Mouse (Mus musculus) common myeloid progenitor, adult 5-6 weeks (primary cell): ENCODE data around the gene Pygl. TPM values are rescaled to one million over a fixed set of nuclear protein-coding genes. Genes with fewer than 3 reads are reported as not detected.
A peak's percentile ranks its signal among the peaks of the same experiment; 100 is the strongest.
"Not testable (repeated sequence)": the region's sequence is repeated elsewhere in the genome, so short reads cannot be mapped to it uniquely, and the experiment has no call there.

Experiments used
- ATAC-seq: replicated peaks from 2 replicates; pipeline ENCODE4 v1.8.0; 2016; ENCODE audit warnings: low read depth, mild to moderate bottlenecking, moderate TSS enrichment, inconsistent platforms; ENCODE audit not compliant: poor library complexity, severe bottlenecking
- total RNA-seq: library from RNA; stranded (forward); fragments of 200-1000, 187-1606 nt; gene quantifications from 2 replicates; pipeline ENCODE4 v1.2.3, GENCODE M21; 2017

Gene Pygl
- total RNA-seq, 1 experiment from 2014 or later, result 58.2 TPM

DNA sequence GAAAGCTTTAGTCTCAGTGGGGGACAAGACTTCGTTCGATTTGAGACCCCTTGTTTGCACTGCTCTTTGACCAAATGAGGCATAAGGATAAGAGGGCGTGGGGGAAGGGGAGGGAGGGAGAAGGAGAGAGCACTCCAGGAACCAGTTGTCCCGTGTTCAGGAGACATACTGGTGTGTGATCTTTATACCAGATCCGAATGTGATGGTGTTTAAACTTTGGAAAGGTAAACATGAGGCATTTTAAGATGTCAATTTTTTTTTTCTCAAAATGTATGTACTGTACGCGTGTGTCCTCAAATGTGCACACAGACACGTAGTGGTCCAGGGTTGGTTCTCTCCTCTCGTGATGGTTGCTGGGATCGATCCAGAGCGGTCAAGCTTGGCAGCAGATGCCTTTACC, 3.1 kb downstream of the Pygl start:
- ATAC-seq, result no peak

DNA sequence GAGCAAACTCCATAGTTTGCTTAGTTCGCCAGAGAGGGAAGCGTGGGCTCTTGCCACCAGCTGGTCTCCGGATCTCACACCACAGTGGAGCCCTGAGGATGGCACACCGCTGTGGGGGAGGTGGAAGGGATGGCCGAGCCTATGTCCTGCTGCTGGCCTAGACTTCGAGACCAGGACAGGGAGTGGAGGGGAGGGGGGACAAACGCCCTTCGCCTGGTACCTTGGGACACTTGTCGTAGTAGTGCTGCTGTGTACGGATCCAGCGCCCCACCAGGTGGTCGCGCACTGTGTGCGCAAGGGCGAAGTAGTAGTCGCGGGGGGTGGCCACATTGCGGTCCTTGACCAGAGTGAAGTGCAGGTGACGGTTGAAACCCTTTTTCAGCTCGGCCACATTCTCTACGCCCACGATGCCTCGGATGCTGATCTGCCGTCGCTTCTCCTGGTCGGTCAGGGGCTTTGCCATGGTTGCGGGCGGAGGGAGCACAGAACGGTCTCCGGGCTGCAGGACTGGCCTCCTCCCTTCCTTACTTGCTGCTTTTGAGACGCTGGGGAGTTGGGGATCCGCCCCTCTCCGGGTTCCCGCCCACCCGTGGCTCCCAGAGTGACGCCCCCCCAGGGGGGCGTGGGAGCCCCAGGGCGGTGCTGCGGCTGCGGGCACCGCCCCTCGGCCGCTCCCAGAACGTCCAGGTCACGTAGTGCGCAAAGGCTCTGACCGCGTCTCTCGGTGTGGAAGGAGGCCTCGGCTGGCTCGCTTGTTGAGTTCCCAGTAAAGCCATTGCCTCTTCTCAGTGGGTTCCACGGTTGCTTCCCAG, 4.0 kb downstream of the Pygl start:
- peak; percentile 79 for ATAC-seq

DNA sequence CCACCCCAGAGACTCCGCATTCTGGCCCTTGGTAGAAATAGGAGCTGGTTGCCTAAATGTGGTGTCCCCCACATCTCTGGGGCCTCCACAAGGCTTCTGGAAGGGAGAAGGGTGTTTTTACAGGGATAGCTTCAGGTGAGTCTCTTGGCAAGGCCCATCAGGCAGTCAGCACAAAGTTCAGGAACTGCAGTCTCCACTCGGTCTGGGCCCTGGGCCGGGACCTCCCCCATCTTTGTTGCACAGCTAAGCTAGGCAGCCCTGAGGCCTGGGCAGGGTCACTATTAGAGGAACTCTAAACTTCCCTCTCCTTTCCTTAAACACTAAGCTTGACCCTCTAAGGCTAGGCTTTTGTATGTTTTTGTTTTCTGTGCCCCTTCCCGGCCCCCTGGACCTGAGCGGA, 4.6 kb downstream of the Pygl start:
- ATAC-seq, result 0 out of 2 replicates have a peak, but pooled peaks have one; percentile 8

GRCm38 (mm10) chr12:70223331-70223730, 8.0 kb downstream of the Pygl start:
- no peak for ATAC-seq

GRCm38 (mm10) chr12:70221425-70221824, 9.9 kb downstream of the Pygl start:
- peak; percentile 30; the same call in 1 of the 2 replicates for ATAC-seq

DNA sequence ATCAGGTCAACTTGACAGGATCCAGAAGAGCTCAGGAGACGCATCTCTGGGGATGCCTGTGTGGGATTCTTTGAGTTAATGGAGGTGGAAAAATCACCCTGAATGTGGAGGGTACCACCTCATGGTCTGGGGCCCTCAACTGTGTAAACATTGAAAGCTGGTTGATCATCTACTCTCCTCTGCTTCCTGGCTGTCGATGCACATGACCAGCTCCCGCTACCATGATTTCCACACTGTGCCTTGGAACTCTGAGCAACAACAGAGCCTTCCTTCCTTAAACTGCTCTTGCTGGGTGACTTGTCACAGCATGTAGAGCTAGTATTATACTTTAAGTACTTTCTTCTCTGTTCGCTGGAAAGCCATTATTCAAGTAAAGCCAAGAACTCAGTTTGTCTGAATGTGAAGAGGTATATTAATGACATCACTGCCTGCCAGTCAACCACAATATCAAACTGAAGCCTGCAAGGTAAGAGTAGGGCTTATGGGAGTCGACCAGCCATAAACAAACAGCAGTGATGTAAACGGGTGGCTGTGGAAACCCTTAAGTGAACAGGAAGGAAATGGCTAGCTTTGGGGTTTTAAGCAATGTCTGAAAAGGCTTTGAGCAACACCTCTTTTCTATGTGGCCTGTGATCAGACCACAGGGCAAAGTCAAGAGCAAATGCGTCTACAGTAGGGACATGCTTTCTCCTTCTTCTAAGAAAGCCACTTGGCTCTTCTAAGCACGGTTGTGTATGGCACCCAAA, 12.3 kb downstream of the Pygl start:
- ATAC-seq, result peak; percentile 91

DNA sequence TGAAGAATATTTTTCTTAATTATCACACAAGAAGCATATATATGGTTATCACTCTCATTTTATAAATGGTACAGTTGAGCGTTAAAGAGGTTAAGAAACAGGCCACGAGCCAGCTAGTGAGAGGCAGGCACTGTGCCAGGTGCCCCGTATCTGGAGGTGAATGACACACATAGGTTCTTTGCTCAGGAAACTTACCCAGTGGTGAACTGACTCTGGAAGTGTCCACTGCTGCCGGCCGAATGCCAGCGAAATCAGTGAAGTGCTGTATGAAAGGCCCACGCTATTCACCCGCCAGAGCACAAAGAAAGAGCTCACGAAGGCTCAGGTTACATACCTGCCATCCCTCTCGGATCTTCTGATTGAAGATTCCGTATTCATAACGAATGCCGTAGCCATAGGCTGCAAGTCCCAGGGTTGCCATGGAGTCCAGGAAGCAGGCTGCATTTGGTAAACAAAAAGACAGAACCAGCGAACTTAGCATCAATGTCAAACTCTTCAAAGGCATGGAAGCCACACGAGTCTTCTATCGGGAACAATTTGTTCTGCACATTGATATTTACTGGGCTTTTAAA, 15.0 kb downstream of the Pygl start:
- ATAC-seq, result no peak

DNA sequence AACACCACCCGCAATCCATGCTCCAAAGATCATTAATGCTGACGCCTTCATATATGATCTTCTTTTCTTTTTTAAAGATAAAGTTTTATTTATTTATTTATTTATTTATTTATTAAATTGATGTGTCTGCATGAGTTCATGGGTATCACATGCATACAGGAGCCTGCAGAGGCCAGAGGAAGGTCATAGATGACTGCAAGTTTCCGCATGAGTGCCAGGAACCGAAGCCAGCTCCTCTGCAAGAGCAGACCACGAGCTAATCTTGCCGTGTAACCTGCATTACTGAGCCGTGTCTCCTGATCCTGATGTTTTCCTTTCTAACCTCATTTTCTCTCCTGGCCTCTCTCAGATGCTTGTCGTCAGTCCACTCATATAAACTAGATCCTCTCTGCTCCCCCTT, 17.0 kb downstream of the Pygl start:
- no peak for ATAC-seq

- no peak for ATAC-seq
These were observed 17.7 kb downstream of the Pygl start for GRCm38 (mm10) chr12:70213601-70214000.

DNA sequence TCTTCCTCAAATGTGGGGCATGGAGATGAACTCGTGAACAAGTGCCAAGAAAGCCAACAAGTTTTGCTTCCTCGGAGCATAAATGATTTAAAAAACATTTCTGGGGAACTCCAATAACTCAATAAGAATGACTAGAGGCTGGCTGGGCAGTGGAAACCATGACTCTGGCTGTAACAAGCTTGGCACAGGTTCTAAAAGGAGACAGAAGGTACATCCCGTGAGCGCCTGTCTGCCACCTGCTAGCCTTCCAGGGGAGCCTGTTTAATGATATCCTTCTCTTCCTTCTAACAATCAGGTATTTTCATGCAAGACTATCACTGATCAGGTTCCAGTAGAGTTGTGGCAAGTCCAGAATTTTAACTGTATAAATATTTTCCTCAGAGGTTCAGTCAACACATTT, 18.8 kb downstream of the Pygl start:
- ATAC-seq, result no peak

DNA sequence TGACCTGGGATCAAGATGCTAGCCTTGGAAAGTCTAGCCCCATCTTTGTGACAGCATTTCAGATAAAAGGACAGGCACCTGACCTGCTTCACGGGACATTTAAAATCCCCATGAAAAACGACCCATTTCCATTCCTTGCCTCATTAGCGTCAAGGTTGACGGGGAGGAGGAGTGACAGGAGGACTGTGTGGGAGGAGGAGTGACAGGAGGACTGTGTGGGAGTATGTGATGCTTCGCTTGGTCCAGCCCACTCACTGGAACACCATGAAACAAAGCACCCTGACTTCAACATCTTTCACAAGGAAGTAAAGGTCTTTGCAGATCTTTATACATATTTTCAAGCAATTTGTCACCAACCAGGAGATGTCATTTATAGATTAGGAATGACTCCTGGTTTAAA, 23.1 kb downstream of the Pygl start:
- no peak for ATAC-seq

GRCm38 (mm10) chr12:70204433-70204832, 26.9 kb downstream of the Pygl start:
- ATAC-seq, result no peak

DNA sequence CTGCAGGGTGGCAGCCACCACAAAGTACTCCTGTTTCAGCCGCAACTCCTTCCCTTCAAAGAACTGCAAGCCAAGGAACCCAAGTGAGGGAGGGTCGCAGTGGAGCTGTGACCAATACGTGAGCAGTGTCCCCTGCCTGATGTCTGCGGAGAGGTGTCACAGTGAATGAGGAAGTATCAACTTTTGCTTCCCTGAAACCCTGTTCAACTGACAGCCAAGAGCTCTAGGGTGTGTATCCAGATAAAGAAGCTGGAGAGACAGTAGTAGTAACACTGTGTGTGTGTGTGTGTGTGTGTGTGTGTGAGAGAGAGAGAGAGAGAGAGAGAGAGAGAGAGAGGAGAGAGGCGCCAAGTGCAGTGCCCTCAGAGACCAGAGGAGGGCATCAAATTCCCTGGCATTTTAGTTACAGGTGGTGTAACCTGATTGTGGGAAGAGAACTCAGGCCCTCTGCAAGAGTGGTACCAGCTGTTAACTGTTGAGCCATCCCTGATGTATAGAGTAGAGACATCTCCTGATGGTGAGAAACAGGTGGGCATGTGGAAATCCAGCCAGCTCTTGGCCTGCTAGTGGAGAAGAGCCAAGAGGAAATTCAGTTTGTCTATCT, 29.3 kb downstream of the Pygl start:
- peak; percentile 91 for ATAC-seq

- no peak for ATAC-seq
These were observed 34.9 kb downstream of the Pygl start for GRCm38 (mm10) chr12:70196341-70196740.

- no peak for ATAC-seq
These were observed 35.9 kb downstream of the Pygl start for GRCm38 (mm10) chr12:70195426-70195825.

DNA sequence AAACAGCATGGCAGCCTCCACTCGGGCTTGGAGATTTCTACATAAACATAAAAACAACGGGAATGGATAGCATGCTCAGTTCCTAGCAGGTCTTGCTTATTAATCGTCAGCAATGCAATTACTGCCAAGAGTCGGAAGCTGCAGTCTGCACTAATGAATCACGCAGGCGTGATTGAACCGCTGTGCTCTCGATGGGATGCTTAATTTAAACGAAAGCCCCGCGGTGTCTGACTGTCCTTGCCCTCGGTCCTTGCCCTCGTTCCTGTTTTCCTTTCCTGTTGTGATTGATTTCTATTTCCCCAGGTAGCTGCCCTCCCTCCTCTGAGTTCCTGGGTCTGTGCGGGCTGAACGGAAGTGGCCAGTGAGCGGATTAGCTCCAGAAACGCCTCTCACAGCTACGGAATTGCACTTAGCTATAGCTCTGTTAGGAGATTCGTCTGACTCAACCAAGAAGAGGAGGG, 39.0 kb downstream of the Pygl start:
- ATAC-seq, result no peak

DNA sequence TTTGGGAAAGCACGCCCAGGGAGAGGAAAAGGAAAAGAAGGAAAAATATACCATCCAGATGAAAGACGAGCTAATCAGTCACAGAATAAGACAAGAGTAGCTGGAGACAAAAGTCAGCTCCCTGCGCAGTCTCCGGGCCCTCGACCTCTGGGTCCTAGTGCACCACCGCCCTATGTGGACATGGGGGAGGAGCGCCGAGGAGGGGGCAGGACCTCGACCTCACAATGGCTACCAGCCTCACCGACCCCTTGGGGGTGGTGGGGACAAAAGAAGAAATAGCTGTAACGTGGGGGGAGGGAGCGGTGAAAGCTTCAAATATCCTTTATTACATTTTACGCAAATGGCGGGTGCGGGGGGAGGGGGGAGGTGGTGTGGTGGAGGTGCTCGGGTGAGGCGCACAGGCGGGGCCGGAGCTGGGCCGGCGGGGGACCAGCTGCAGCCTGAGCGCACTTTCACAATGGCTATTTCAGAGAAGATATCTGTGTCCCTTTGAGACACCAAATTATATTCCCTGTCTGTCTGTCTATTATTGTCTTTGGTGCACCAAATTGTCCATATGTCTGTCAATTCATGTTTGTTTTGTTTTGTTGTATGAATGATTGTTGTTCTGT, 47.0 kb downstream of the Pygl start:
- ATAC-seq, result no peak

DNA sequence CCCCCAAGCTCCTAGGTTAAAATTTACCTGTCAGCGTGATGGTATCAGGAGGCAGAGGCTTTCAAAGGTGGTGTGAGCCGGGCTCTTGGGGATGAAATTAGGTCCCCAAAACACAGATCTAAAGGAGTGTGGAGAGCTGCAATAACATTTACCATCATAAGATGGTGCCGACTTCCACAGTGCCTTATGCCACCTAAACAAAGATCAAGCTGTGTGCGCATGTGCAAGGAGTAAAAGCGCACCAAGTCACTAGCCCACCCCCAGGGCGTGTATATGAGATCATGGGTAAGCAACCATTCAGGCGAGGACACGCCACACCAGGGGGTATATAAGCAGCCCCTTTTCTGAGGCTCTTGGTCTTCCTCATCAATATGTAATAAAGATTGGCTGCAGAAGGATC, 47.8 kb downstream of the Pygl start:
- ATAC-seq, result not testable (repeated sequence)

- no peak for ATAC-seq
These were observed 61.3 kb downstream of the Pygl start for GRCm38 (mm10) chr12:70169969-70170368.

DNA sequence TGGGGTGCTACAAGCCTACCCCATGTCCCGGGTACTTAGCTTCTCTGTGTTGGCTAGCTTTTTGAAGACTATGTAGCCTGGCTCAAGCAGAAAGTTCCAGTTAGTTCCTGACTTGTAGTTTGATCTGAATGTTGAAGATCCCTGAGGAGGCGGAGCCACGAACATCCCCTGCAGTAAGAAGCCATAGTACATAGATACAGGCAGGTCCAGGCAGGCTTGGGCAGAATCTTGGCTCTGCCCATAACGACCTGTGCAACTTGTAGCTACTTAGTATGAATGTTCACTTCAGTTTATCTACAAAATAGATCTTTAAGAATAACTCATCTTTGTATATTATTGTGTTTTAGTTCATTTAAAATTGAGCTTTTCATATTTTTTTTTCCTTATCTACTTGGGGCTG, 63.3 kb downstream of the Pygl start:
- no peak for ATAC-seq
